Mouse (Mus musculus) olfactory bulb, adult 2 months (tissue): ENCODE data around the gene Txnrd1.

Source experiments
- CTCF ChIP-seq: fragments of 200-500 bp; IDR thresholded peaks from 2 replicates; pipeline ENCODE4 v1.5.1; 2012; ENCODE audit warnings: low read depth, mild to moderate bottlenecking, low read length, moderate library complexity; ENCODE audit not compliant: insufficient read depth
- POLR2A ChIP-seq: fragments of 200-500 bp; IDR thresholded peaks from 2 replicates; pipeline ENCODE4 v1.6.1; 2012; ENCODE audit warnings: mild to moderate bottlenecking, low read depth, low read length, moderate library complexity; ENCODE audit not compliant: insufficient read depth

DNA sequence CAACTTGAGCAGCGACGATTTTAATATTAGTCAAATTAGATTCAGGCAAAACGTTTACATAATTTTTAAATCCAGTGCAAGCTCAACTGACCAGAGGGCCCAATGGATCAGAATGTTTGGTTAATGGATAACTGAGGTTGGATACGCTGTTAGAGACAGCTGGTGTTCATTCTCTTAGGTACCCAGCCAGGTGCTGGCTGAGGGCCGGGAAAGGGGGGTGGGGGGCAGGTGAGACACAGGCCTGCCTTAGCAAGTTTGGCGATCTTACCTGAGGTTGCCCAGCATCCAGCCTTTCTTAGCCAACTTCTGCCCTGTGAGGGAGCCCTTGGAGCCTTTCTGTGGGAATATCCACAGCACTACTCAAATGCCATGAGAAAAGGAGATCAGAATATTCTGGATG, 28.6 kb upstream of the Txnrd1 start:
- TF ChIP-seq CTCF: no peak
- no peak for TF ChIP-seq POLR2A
